Mouse (Mus musculus): ENCODE measurements around the gene Zfp287.
"Not testable (repeated sequence)": the region's sequence is repeated elsewhere in the genome, so short reads cannot be mapped to it uniquely, and the experiment has no call there.

Gene Zfp287

DNA sequence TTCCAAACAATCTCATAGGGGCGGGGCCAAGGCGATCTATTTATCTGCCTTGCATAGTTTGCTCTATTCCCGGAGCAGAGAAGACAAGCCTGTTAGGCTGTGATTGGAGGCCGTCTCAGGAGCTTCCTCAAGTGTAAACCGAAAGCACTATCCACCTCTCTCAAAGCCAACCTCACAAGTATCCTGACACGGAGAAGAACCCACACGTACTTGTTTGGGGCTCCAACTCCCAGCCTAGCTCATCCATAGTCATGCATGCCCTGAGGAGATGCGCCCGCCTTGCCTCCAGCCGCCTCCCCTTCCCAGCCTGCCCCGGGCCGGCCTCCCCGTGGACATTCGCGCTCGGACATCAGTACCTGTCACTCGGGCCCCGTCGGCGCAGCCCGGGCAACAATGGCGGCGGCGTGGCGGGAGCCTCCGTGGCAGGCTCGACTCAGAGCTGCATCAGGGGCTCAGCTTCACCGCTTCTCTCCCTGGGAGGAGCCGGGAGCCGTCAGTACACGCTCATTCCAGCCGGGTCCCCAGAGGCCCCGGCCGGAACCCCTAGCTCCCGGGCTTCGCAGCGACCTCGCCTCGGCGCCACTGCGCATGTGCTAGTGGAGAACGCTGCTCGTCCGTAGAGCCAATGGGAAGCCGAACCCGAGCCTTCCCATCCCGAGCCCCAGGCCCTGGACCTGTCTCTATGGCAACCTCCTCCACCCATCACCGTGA lies at the start of gene Zfp287:
Zfp287 (minus strand) TSS at position 595 of the 711 bp plus-strand sequence.
- DNase-seq (ENCODE audit: low read depth, low spot score) = peak; percentile 95

DNA sequence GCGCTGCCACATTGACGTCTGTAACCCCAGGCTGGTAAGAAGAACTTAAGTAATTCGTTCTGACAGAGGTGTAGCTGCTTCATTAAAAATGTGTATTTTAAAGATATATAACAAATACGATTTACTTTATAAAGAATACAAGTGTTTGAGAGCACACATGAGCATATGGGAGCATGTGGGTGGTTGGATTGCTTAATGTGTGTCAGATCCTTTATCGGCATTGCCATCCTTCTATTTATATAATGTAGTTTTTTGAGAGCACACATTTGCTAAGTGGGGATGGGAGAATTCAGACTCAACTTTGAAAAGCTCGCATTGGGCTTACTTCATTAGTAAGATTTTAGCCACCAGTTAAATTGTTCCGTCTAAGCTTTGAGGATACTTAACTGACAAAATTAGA lies 44.8 kb upstream of the Zfp287 start:
- DNase-seq (ENCODE audit: low read depth, low spot score) = no peak

DNA sequence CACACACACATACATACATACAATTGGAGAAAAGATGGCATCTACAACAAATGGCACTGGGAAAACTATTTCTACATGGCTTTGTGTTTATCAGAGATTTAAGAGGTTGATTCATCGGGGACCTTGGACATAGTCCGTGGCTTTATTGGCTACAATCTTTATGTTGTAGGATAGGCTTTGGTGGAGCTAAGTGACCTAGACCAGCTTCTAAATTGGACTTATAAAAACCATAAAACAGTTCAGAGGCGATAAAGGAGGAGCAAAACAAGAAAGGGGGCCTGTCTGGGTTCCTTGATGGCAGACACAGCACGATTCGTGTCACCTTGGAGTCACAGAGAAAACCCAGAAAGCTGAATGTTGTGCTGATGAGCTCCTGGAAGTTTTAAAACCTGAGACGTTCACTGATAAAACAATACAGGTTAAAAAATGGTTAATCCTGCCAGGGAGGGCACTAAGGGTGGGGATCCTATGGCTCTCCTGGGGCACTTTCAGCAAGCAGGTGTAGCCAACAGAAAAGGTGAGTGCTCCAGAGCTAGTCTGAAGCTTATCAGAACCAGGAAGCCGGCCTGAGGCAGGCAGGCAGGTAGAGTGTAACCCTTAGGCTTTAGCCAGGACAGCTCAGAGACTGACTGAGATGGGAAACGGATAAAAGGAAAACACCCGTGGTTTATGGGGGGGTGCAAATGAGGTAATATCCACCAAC lies 29.2 kb upstream of the Zfp287 start:
- DNase-seq (ENCODE audit: low read depth, low spot score) = no peak

DNA sequence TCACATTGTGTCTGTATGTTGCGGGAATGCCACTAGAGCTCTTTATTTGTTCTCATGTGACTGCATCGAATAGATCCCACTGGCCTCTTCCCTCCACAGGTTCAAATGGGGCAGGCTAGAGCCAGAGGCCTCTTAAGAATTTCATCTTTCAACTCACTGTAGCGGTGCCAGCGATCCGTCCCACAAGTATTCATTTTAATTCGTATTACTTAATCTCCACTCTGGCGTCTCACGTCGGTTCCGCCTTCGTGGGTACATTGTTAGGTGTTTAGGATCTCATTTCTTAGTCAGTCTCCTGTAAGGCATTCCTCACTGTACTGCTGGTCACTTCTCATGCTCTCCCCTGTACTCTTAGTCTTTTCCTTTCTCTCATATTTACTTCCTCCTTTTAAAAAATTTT lies 26.8 kb upstream of the Zfp287 start:
- DNase-seq (ENCODE audit: low read depth, low spot score) = no peak

DNA sequence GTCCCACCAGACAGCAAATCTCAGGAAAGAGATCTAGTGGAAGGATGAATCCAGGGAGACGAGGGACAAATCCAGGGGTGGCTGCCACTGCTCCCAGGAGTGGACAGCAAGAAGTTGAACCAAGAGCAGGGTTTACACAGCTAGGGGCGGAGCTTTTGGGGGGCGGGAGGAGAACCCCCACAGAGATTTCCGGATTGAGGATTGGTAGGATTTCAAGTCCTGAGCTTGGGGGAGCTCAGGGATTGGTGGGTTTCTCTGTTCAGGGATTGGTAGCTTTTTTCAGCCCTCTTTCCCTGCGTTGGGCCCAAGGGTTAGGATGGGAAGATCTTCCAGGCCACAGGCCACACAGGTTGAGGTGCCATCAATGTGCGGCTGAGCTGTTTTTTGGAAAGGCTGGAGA lies 26.2 kb upstream of the Zfp287 start:
- no peak for DNase-seq (ENCODE audit: low read depth, low spot score)

DNA sequence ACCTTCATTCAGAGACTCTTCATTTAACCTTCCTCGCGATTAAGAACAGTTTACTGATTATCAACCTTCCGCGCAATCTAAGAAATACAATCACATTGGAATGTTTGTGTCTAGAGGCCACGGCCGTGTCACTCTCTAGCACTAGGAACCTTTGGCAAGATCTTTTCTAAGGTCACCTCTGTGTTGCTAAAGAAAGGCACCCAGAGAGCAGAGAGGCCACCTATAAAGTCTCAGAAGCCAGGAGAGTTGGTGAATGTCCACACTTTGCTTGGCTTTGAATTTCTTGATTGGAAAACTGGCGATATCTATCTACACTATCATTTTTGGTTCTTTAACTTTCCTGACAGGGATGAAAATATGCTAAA lies 25.4 kb upstream of the Zfp287 start:
- no peak for DNase-seq (ENCODE audit: low read depth, low spot score)

DNA sequence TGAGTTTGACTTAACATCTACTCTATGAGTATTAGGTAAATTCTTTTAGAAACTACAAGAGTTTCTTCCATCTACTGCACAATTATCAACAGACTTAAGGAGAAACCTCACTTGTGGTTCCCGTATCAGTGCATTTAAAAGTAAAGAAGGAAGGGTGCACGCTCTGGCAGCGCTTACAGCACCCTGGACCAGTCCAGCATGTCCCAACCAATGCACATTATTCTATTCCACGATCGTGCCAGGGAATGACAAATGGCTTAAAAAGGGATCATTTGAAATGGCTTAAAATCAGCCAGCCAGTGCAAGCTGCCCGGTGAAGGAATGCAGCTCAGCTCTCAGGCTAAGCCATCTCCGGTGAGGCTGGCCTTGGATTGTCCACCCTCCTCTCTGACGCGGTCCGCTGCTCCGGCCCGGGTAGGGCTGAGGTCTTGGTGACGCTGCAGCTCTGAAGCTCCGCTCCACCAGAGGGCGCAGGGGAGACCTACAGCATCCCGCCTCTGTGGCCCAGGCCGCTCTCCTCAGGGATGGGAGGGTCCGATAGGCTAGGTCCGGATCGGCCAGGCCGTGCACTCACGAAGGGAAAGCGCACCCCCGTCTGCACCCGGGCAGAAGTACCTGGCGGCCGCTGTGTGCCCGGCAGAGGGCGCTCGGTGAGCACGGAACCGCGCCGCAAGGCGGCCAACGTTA lies 24.9 kb upstream of the Zfp287 start:
- DNase-seq (ENCODE audit: low read depth, low spot score) = peak; percentile 98

DNA sequence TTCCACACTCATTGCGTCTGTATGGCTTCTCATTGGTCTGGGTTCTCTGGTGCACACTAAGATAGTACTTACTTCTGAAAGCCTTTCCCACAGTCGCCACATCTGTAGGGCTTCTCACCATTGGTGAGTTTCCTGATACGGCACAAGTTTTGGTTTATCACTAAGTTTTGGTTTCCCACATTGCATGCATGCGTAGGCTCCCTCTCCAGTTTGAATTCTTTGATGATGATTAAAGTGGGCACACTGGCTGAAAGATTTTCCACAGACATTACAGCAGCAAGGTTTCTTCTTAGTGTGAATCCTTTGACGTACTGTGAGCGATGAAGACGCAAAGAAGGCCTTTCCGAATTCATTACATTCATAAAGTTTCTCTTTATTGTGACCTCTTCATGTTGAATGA lies 21.1 kb upstream of the Zfp287 start, which contains the start of gene Gm10428:
Gm10428 (plus strand) TSS at position 321 of the 400 bp plus-strand sequence.
- DNase-seq (ENCODE audit: low read depth, low spot score) = no peak

DNA sequence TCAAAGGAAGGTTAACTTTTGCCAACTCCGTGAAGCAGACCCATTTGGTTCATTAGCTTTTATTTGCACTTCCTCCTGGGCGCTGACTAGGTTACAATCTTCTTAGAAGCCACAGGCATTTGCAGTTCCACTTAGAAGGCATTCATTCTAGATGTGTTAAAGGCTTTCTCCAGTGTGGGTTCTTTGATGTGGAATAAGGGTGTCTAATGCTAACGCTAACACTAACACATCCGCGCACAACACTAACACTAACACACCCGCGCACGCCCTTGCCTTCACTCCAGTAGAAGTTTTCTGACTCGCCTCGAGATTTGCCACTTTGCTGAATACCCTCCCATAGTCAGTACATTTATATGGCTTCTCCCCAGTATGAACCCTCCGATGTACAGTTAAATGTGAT lies 20.5 kb upstream of the Zfp287 start:
- no peak for DNase-seq (ENCODE audit: low read depth, low spot score)

DNA sequence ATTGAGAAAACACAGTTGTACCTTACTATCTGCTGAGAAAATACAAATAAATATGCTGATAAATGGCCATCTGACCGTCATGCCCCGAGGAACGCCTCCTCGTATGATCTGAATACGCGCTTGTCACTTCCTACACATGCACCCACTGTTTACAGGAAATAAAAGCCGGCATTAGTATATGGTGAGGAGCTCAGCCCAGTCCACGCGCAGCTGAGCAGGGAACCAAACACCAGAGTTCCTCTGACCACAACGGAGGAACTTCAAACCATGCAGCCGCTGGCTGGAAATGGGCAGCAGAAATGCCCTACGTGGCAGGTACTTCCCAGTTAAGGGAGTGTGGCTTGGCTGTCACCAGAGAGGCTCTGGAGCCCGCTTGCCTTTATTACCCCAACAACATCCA lies 17.7 kb upstream of the Zfp287 start:
- not testable (repeated sequence) for DNase-seq (ENCODE audit: low read depth, low spot score)

DNA sequence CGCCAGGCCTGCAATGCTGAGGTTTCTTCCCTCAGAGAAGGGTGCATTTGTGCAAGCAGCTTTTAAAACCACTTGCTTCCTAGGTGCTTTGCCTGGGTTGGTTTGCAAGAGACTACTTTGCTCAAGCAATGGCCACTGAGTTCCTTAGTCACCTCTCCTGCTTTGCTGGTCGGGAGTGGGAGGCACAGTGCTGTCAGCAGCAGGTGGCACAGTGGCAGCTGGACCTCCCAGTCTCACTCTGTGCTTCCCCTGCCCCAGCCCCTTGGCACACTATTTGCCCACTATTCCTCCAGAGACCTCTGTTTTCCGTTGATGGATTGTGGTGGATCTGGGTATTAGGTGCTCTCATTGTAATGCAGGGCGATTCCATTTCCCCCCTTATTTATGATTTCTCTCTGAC lies 16.4 kb upstream of the Zfp287 start:
- no peak for DNase-seq (ENCODE audit: low read depth, low spot score)

DNA sequence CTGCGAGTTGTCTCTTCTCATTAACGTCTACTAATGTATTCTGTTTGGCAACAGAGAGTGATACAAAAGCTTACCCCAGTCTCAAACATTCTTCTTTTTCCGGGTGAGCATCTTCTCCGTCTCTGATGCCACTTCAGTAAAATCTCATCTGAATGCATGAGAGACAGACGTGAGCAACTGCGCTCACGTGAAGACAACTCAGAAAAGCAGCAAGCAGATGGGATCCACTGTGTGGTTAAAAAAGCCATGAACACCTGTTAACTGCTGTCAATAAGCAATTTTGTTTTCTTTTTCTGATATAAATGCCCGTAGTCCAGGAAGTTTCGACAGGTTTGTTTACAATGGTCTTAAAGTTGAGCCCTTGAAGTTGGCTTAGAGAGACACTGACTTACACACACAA lies 15.5 kb upstream of the Zfp287 start:
- no peak for DNase-seq (ENCODE audit: low read depth, low spot score)

DNA sequence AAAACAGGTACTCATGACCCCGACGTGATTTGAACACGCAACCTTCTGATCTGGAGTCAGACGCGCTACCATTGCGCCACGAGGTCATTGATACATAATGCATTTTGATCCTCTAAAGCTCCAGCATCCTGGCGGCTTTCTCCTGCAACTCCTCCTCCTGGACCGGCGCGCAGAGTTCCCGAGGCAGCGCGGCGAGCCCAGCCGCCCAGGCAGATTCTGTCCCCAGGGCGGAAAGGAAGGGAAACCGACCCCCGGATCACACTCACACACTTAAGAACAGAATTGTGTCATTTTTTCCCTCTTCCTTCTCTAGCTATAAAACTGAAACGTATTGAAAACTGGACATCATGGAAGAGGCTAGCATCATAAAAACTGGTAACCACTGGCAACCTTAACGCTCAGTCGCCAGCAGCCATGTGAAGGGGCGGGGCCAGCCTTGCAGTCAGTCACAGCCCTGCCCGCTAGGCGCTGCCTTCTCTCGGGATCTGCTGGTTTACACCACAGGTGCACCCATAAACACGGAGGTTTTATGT lies 14.4 kb upstream of the Zfp287 start:
- peak; percentile 74 for DNase-seq (ENCODE audit: low read depth, low spot score)

DNA sequence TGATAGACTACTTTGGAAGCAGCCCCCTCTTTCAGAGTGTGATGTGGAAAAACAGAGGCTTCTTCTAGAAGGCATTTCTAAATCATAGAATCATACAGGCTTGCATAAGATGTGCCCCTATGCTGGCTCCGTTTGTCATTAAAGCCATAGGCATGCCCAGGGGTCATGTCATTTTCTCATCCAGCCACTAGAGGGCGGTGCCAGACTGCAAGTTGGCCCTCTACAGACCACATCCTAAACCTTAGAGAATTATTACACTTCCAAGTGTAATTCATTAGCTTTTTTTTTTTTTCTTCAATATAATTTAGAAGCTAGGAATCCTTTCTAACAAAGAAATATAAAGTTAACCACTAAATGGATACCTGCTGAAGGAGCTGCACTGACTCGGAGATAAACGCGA lies 12.4 kb upstream of the Zfp287 start:
- DNase-seq (ENCODE audit: low read depth, low spot score) = peak; percentile 73

DNA sequence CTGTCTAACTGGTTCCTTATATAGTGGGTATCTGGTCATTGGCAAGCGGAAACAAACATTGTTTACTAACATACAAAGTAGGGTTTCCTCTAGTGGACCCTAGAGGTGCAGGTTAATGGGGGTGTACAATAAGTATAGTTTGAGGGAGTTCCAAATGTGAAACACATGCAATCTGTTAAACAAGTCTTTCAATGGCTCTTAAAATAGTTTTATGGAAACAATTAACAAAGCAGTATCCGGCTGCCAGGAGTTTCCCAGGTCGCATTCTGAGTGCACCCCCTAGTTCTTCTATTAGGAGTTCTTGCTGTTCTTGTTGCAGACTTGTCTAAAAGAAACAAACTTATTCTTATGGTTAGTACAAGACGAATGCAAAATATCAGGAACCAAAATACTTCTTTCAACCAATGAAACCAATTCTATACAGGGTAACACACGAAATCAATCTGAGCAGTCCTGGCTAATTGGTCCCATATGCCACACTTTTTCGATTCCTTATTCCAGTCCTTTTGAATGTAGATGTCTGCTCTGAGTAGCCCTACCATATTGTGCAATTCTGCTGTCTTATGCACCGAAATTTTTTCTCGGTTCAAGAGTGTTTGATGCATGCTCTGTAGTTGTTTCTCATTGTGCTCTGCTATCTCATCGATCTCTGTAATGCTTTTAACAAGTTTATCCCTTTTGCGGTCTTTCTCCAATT lies 10.7 kb upstream of the Zfp287 start:
- DNase-seq (ENCODE audit: low read depth, low spot score) = no peak

DNA sequence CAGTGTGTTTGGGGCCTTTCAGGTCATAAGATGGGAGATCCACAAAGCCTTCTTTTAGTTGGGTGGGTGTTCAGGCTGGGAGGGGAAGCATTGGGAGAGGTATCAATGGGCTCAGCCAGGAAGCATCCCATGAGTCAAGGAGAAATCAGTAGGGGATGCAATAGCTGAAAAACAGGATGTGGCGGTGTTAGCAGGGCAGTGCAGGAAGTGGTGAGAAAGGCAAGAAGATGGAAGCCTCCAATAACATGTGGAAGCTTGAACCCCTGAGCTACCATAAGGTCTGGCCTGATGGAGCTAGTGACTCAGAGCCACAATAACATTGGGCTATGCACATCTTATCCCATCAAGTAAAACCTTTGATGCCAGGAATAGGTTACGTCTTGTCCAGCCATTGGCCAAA lies 9.5 kb upstream of the Zfp287 start:
- no peak for DNase-seq (ENCODE audit: low read depth, low spot score)

DNA sequence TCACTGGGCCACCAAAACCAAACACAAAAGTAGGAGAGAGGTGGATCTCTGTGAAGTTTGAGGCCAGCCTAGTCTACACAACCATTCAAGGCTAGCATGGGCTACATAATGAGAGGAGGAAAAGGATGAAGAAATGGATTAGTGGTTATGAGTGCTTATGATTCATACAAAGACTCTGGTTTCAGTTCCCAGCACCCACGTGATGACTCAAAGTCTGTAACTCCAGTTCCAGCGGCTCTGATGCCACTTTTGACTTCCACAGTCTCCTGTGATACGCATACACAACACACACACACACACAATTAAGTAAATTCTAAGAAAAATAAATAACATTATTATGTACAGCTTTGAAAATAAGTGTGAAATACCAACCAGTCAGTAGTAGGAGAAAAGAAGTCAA lies 960 bp upstream of the Zfp287 start:
- DNase-seq (ENCODE audit: low read depth, low spot score) = no peak

DNA sequence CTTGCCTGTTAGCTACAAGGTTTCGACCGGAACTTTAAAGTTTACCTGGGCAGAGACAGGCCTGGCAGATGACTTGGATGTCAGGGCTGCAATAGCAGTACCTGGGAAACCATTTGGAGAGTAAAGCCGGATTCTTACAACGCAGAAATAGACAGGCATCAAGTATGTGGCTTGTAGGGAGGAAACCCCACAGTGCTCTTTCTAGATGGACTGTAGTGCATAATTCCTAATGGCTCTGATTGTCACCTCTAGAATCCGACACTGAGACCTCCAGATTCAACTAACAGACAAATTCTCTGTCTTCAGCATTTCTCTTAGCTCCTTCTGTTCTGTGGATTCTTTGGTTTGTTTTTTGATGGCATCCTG lies 300 bp upstream of the Zfp287 start:
- no peak for DNase-seq (ENCODE audit: low read depth, low spot score)

DNA sequence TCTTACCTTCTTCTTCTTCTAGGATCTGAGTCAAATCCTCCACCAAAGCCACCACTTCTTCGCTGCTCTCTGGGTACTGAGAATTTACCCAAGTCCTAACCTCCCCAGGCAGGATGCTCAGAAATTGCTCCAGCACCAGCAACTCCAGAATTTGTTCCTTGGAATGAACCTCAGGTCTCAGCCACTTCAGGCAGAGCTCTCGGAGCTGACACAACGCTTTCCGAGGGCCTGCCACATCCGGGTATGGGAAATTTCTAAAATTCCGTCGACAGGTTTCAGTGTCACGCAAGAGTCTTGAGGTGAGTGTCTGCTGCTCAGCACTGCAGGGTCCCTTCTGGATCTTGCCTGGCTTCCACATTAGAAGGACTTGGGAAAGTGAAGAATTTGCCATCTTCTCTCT lies 3.4 kb downstream of the Zfp287 start:
- no peak for DNase-seq (ENCODE audit: low read depth, low spot score)

DNA sequence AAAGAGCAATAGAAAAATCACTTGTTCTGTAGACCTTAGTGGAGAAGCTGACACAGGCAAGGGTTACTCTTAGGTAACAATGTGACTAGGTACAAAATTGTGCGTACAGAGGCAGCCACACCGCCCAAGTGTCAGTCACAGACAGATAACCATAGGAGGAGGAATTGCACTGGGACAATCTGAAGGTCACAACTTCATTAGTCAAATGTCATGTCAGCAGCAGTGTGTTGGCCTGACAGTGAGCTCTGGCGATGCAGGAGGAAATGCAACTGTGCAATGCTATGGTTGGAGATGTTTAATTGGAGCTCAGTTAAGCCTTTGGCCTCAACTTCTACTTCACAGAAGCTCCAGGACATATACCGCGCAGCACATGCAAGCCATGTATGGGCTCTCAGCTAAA lies 21.0 kb downstream of the Zfp287 start:
- DNase-seq (ENCODE audit: low read depth, low spot score) = no peak

DNA sequence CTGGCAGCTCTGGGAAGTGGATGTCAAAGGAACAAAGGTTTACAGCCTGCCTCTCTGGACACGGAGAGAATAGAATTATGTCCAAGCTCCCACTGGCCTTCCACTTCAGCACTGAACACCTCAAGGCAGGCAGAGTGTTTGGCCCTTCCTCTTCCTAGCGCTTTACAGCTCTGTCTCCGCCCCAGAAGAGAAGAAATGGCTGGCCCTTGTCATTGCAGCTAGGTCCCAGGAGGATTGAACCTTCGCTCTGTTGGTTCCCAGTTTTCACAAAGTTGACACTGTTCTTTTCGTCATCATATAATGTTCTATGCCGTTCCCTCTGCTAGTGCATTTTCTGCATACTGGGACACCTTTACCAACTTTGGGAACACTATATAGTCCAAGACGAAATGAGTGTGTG lies 23.5 kb downstream of the Zfp287 start:
- no peak for DNase-seq (ENCODE audit: low read depth, low spot score)

DNA sequence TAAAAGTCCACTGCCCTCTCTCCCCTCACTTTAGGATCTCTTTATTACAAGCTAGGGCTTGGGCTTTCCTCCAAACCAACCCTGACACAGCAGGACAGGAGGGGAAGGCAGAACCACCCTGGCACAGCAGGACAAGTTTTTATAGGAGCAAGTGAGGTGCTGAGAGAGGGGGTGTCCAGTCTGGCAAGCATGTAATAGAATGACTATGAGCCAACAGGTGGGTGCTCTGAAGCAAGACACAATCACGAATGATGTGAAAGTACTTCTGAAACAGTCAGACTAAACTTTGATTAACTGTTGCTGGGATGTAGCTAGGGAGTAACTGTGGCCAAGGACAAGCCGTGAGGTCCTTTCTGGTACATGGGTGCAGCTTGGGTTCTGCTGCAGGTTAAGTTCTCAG lies 25.6 kb downstream of the Zfp287 start:
- no peak for DNase-seq (ENCODE audit: low read depth, low spot score)
